Mouse (Mus musculus): ENCODE data around the gene Stra8. TPM values are rescaled to one million over a fixed set of nuclear protein-coding genes. Genes with fewer than 3 reads are reported as not detected.

Stra8 gene
- total and polyA plus RNA-seq, 2 experiments from 2014 or later = not detected

GRCm38 (mm10) chr6:34887131-34887850 is 32.7 kb upstream of the Stra8 start:
- 21% methylated on average over 6 of the region's 6 CpGs for WGBS
- H3K36me3 ChIP-seq (ENCODE audit: insufficient read depth) = peaks cover 69% of the 10 kb centered on the region
- DNase-seq (peak; percentile 16), ATAC-seq (peak; percentile 75)
- H3K4me2 ChIP-seq (ENCODE audit: low read depth) = no peak overlapping the region
- no peak overlapping the region for H3K4me3 ChIP-seq (ENCODE audit: low read depth, low read length)
- H3K4me1 ChIP-seq (ENCODE audit: insufficient read depth) = no peaks in the 10 kb centered on the region
- no peak overlapping the region for H3K9ac ChIP-seq
- no peak overlapping the region for H3K27ac ChIP-seq (ENCODE audit: low read depth, low read length)
- no peaks in the 10 kb centered on the region for H3K27me3 ChIP-seq (ENCODE audit: insufficient read depth, low read length)
- H3K9me3 ChIP-seq (ENCODE audit: low read length) = no peaks in the 10 kb centered on the region
- TF ChIP-seq CTCF (IDR thresholded peaks at IDR 0.05; ENCODE audit: low read depth) = no peak

DNA sequence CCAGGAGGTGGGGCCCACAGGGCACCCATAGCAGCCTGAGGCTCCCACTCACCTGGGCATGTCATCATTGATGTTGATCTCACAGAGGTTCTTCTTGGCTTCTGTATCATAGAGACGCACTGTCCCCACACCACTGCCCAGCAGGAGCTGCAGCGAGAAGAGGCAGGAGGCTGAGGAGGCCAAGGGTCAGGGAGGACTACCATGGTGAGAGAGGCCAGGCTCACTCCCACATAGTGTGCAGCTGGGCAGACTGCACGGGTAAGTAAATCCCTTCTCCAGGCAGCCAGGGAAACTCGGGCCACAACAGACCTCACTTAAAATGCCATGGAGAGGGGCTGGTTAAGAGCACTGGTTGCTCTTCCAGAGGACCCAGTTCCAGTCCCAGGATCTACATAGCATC is 30.8 kb upstream of the Stra8 start:
- Histone ChIP-seq H3K9me3 (ENCODE audit: low read length) (no peaks in the 10 kb centered on the region), H3K4me3 (ENCODE audit: low read depth, low read length) (no peak overlapping the region), H3K4me1 (ENCODE audit: insufficient read depth) (no peaks in the 10 kb centered on the region), H3K9ac (no peak overlapping the region), H3K4me2 (ENCODE audit: low read depth) (no peak overlapping the region), H3K36me3 (ENCODE audit: insufficient read depth) (peaks cover 78% of the 10 kb centered on the region), H3K27me3 (ENCODE audit: insufficient read depth, low read length) (no peaks in the 10 kb centered on the region), H3K27ac (ENCODE audit: low read depth, low read length) (no peak overlapping the region)
- DNase-seq (no peak), ATAC-seq (no peak)
- no peak for TF ChIP-seq CTCF (IDR thresholded peaks at IDR 0.05; ENCODE audit: low read depth)
- WGBS = 67% methylated on average over 4 of the region's 4 CpGs

- DNase-seq (no peak), ATAC-seq (no peak)
- H3K36me3 ChIP-seq (ENCODE audit: insufficient read depth) = peaks cover 69% of the 10 kb centered on the region
Observed at GRCm38 (mm10) chr6:34895569-34895968, 24.4 kb upstream of the Stra8 start.

DNA sequence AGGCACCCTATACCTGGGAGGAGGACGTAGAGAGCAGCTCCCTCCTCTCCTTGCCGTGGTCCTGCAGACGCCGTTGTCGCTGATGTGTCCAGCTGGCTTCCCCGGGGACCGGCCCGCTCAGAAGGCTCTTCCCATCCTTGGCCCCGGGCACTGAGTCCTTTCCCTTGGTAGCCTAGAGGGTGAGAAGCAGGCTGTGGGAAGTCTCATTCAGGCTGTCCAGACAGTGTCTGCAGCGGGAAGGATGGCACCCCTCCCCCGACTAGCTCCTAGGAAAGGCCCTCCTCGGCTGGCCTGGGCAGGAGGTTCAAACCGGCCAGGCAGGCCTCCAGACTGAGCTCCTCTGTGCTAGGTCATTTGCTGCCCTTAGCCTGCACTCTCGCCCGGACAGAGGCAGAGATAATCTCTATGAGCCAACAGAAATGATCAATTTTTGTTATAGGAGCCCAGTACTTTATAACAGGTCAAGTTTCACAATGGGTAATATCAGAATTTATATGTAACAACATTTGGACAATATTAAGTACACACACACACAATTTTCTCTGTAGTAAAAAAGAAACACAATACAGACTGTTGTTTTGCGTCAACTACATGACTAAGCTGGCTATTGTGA is 23.7 kb upstream of the Stra8 start:
- H3K9ac ChIP-seq = no peak overlapping the region
- no peaks in the 10 kb centered on the region for H3K27me3 ChIP-seq (ENCODE audit: insufficient read depth, low read length)
- ATAC-seq = no peak
- 55% methylated on average over 16 of the region's 16 CpGs for WGBS
- no peak overlapping the region for H3K4me3 ChIP-seq (ENCODE audit: low read depth, low read length)
- peaks cover 67% of the 10 kb centered on the region for H3K36me3 ChIP-seq (ENCODE audit: insufficient read depth)
- TF ChIP-seq CTCF (IDR thresholded peaks at IDR 0.05; ENCODE audit: low read depth) = no peak
- H3K9me3 ChIP-seq (ENCODE audit: low read length) = no peaks in the 10 kb centered on the region
- no peak overlapping the region for H3K4me2 ChIP-seq (ENCODE audit: low read depth)
- H3K27ac ChIP-seq (ENCODE audit: low read depth, low read length) = no peak overlapping the region
- DNase-seq = no peak
- H3K4me1 ChIP-seq (ENCODE audit: insufficient read depth) = no peaks in the 10 kb centered on the region

More at GRCm38 (mm10) chr6:34895569-34895968, 24.4 kb upstream of the Stra8 start:
- TF ChIP-seq CTCF (IDR thresholded peaks at IDR 0.05; ENCODE audit: low read depth) = no peak
- Histone ChIP-seq H3K27me3 (ENCODE audit: insufficient read depth, low read length) (no peaks in the 10 kb centered on the region), H3K4me2 (ENCODE audit: low read depth) (no peak overlapping the region), H3K4me1 (ENCODE audit: insufficient read depth) (no peaks in the 10 kb centered on the region), H3K4me3 (ENCODE audit: low read depth, low read length) (no peak overlapping the region), H3K9me3 (ENCODE audit: low read length) (no peaks in the 10 kb centered on the region), H3K9ac (no peak overlapping the region), H3K27ac (ENCODE audit: low read depth, low read length) (no peak overlapping the region)
- 86% methylated on average over 7 of the region's 7 CpGs for WGBS

DNA sequence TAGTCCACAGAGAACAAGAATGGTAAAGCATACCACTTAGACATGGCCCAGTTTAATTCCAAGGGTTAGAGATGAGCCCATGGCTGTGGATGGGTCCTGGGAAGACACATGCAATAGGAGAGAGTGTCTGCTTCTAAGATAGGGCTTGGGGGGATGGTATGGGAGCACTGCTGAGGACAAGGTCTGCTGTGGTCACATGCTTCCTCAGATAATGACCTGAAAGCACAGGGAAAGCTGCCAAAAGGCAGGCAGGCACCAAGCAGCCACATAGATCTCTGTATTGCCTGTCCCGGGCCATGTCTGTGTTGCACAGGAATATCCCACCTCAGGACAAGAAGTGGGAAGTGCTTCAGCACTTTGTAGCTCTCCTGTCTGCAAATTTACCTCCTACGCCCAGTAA is 20.8 kb upstream of the Stra8 start:
- ATAC-seq = no peak
- H3K27ac ChIP-seq (ENCODE audit: low read depth, low read length) = no peak overlapping the region
- no peaks in the 10 kb centered on the region for H3K9me3 ChIP-seq (ENCODE audit: low read length)
- DNase-seq = no peak
- H3K36me3 ChIP-seq (ENCODE audit: insufficient read depth) = peaks cover 59% of the 10 kb centered on the region
- no peak for TF ChIP-seq CTCF (IDR thresholded peaks at IDR 0.05; ENCODE audit: low read depth)
- H3K4me3 ChIP-seq (ENCODE audit: low read depth, low read length) = no peak overlapping the region
- no peak overlapping the region for H3K9ac ChIP-seq
- H3K4me2 ChIP-seq (ENCODE audit: low read depth) = no peak overlapping the region
- no peaks in the 10 kb centered on the region for H3K27me3 ChIP-seq (ENCODE audit: insufficient read depth, low read length)
- no peaks in the 10 kb centered on the region for H3K4me1 ChIP-seq (ENCODE audit: insufficient read depth)
- 96% methylated on average over 2 of the region's 2 CpGs for WGBS

DNA sequence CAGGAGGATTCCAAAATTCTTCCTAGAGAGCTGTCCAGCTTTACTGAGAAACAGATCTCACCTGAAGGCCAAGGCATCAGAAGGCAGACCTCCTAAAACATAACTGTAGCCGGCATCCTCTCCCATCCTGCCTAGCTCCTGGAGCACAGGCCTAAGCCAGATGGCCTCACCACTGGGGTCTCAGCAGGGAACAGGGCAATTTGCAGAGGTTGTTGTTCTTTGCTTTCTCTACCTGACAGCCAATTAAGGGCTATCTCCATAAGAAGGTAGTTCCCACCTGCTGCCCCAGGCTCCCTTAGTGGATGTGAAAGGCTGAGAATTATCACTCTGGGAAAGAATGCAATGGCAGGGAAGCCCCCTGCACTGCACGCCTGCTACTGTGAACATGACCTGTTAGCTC is 19.0 kb upstream of the Stra8 start:
- Histone ChIP-seq H3K27me3 (ENCODE audit: insufficient read depth, low read length) (no peaks in the 10 kb centered on the region), H3K9ac (no peak overlapping the region), H3K36me3 (ENCODE audit: insufficient read depth) (peaks cover 51% of the 10 kb centered on the region), H3K9me3 (ENCODE audit: low read length) (no peaks in the 10 kb centered on the region), H3K4me1 (ENCODE audit: insufficient read depth) (no peaks in the 10 kb centered on the region), H3K4me2 (ENCODE audit: low read depth) (no peak overlapping the region), H3K4me3 (ENCODE audit: low read depth, low read length) (no peak overlapping the region), H3K27ac (ENCODE audit: low read depth, low read length) (no peak overlapping the region)
- no peak for TF ChIP-seq CTCF (IDR thresholded peaks at IDR 0.05; ENCODE audit: low read depth)
- DNase-seq (no peak), ATAC-seq (no peak)
- 80% methylated on average over 2 of the region's 2 CpGs for WGBS

GRCm38 (mm10) chr6:34901911-34902444 is 18.0 kb upstream of the Stra8 start:
- Histone ChIP-seq H3K4me2 (ENCODE audit: low read depth) (no peak overlapping the region), H3K9ac (no peak overlapping the region), H3K9me3 (ENCODE audit: low read length) (no peaks in the 10 kb centered on the region), H3K36me3 (ENCODE audit: insufficient read depth) (peaks cover 57% of the 10 kb centered on the region), H3K4me1 (ENCODE audit: insufficient read depth) (no peaks in the 10 kb centered on the region), H3K27me3 (ENCODE audit: insufficient read depth, low read length) (no peaks in the 10 kb centered on the region), H3K27ac (ENCODE audit: low read depth, low read length) (no peak overlapping the region), H3K4me3 (ENCODE audit: low read depth, low read length) (no peak overlapping the region)
- ATAC-seq = peak; percentile 56; the same call in 1 of the 2 replicates
- WGBS = 76% methylated on average over 9 of the region's 9 CpGs
- TF ChIP-seq CTCF (IDR thresholded peaks at IDR 0.05; ENCODE audit: low read depth) = no peak
- no peak for DNase-seq

Measured in forebrain, postnatal 0 days (tissue).